ENCODE assay signal across 11 mouse cellular contexts in genomic region chr3:31097102-31097720, GRCm38 (mm10). TPM values are rescaled to one million over a fixed set of nuclear protein-coding genes. Genes with fewer than 3 reads are reported as not detected.
DNase-seq lines count a peak whose midpoint lies in the region; ATAC-seq and TF ChIP-seq lines count a peak whose summit lies in the region.
"Had no signal": no experiment of that assay in that cellular context is flagged by ENCODE, and none has a peak within 500 bp of the region (broad histone marks: within the 10 kb centered on the region; RNA-seq: fewer than 3 reads in every experiment).

No protein-coding gene starts in this region.

- H3K9me3 ChIP-seq in intestine, embryonic 14.5 days (ENCODE audit: control insufficient read depth, low read length) = no peaks in the 10 kb centered on the region
- H3K9me3 ChIP-seq in intestine, embryonic 16.5 days (ENCODE audit: control insufficient read depth, low read length) = no peaks in the 10 kb centered on the region; the same call in 1 of the 2 replicates
- no peaks in the 10 kb centered on the region for H3K9me3 ChIP-seq in forebrain, postnatal 0 days (ENCODE audit: low read length)
- no peaks in the 10 kb centered on the region for H3K9me3 ChIP-seq in midbrain, embryonic 14.5 days (ENCODE audit: control insufficient read depth, low read length)

- WGBS in intestine, embryonic 14.5 days = 81% methylated on average over 13 of the region's 13 CpGs
- WGBS in intestine, embryonic 16.5 days = 80% methylated on average over 13 of the region's 13 CpGs
- WGBS in forebrain, postnatal 0 days = 84% methylated on average over 13 of the region's 13 CpGs
- 80% methylated on average over 13 of the region's 13 CpGs for WGBS in midbrain, embryonic 14.5 days
- WGBS in thymus, adult 2 months = 97% methylated on average over 13 of the region's 13 CpGs

- no peak overlapping the region for H3K9ac ChIP-seq in intestine, embryonic 14.5 days (ENCODE audit: low read length)
- H3K9ac ChIP-seq in intestine, embryonic 16.5 days (ENCODE audit: low read depth, low read length) = no peak overlapping the region
- no peak overlapping the region for H3K9ac ChIP-seq in forebrain, postnatal 0 days
- no peak overlapping the region for H3K9ac ChIP-seq in midbrain, embryonic 14.5 days (replicated peaks; ENCODE audit: low read length)

- DNase-seq in intestine, embryonic 14.5 days (ENCODE audit: low spot score) = no peak
- peak; percentile 61 for DNase-seq in NIH3T3 (ENCODE audit: low read depth)
- DNase-seq in forebrain, postnatal 0 days = no peak
- no peak for DNase-seq in midbrain, embryonic 14.5 days
- no peak for DNase-seq in adrenal gland, adult 8-10 months
- DNase-seq in spleen, postnatal 36 days (ENCODE audit: low spot score in 2 of 2) = no peak
- no peak for DNase-seq in thymus, adult 2 months
- DNase-seq: kidney, adult 18-20 months; left cerebral cortex, postnatal 4 days had no signal

- no peak overlapping the region for H3K27ac ChIP-seq in intestine, embryonic 14.5 days (ENCODE audit: low read depth)
- no peak overlapping the region for H3K27ac ChIP-seq in intestine, embryonic 16.5 days (ENCODE audit: low read length)
- no peak overlapping the region for H3K27ac ChIP-seq in forebrain, postnatal 0 days (ENCODE audit: low read depth, low read length)
- H3K27ac ChIP-seq in midbrain, embryonic 14.5 days (replicated peaks; ENCODE audit: low read depth, low read length) = no peak overlapping the region
- H3K27ac ChIP-seq in thymus, adult 2 months (ENCODE audit: control insufficient read depth, insufficient read depth, low read length) = no peak overlapping the region

- peaks cover 11% of the 10 kb centered on the region for H3K36me3 ChIP-seq in intestine, embryonic 14.5 days (ENCODE audit: control insufficient read depth, insufficient read depth, low read length)
- H3K36me3 ChIP-seq in intestine, embryonic 16.5 days (ENCODE audit: control insufficient read depth, insufficient read depth, low read length) = no peaks in the 10 kb centered on the region
- H3K36me3 ChIP-seq in forebrain, postnatal 0 days (ENCODE audit: insufficient read depth) = peaks cover 4% of the 10 kb centered on the region; the same call in 1 of the 2 replicates
- H3K36me3 ChIP-seq in midbrain, embryonic 14.5 days (ENCODE audit: control insufficient read depth, insufficient read depth, low read length) = 0 out of 2 replicates have a peak, but pooled peaks cover 8% of the 10 kb centered on the region
- H3K36me3 ChIP-seq in thymus, adult 2 months (ENCODE audit: control insufficient read depth, insufficient read depth, low read length) = no peaks in the 10 kb centered on the region

- ATAC-seq in intestine, embryonic 14.5 days (replicated peaks; ENCODE audit: low FRiP score, low TSS enrichment, low read depth) = no peak
- no peak for ATAC-seq in intestine, embryonic 16.5 days
- no peak for ATAC-seq in forebrain, postnatal 0 days
- ATAC-seq in midbrain, embryonic 14.5 days (ENCODE audit: low FRiP score, low TSS enrichment) = no peak
- ATAC-seq: Patski had no signal

- no peak overlapping the region for H3K4me3 ChIP-seq in intestine, embryonic 14.5 days (ENCODE audit: low read depth, low read length)
- H3K4me3 ChIP-seq in intestine, embryonic 16.5 days (ENCODE audit: low read length) = no peak overlapping the region
- no peak overlapping the region; the same call in 1 of the 2 replicates for H3K4me3 ChIP-seq in forebrain, postnatal 0 days (ENCODE audit: low read depth, low read length)
- H3K4me3 ChIP-seq in midbrain, embryonic 14.5 days (replicated peaks; ENCODE audit: low read depth, low read length) = no peak overlapping the region
- H3K4me3 ChIP-seq in thymus, adult 2 months (ENCODE audit: control insufficient read depth, insufficient read depth, low read length) = no peak overlapping the region

- H3K4me2 ChIP-seq in intestine, embryonic 14.5 days (ENCODE audit: low read length) = peak overlapping the region; percentile 2; the same call in 1 of the 2 replicates
- H3K4me2 ChIP-seq in intestine, embryonic 16.5 days (ENCODE audit: low read depth, low read length) = no peak overlapping the region
- peak overlapping the region; percentile 13; the same call in 1 of the 2 replicates for H3K4me2 ChIP-seq in forebrain, postnatal 0 days (ENCODE audit: low read depth)
- H3K4me2 ChIP-seq in midbrain, embryonic 14.5 days (ENCODE audit: low read length) = peak overlapping the region; percentile 86

- peaks cover 36% of the 10 kb centered on the region for H3K4me1 ChIP-seq in intestine, embryonic 14.5 days (replicated peaks; ENCODE audit: control insufficient read depth, insufficient read depth, low read length)
- H3K4me1 ChIP-seq in intestine, embryonic 16.5 days (ENCODE audit: control insufficient read depth, insufficient read depth, low read length) = peaks cover 27% of the 10 kb centered on the region
- peaks cover 28% of the 10 kb centered on the region; the same call in 1 of the 2 replicates for H3K4me1 ChIP-seq in forebrain, postnatal 0 days (ENCODE audit: insufficient read depth)
- H3K4me1 ChIP-seq in midbrain, embryonic 14.5 days (ENCODE audit: control insufficient read depth, insufficient read depth, low read length) = peaks cover 45% of the 10 kb centered on the region
- peaks cover 13% of the 10 kb centered on the region for H3K4me1 ChIP-seq in thymus, adult 2 months (replicated peaks; ENCODE audit: control insufficient read depth, insufficient read depth, low read length)

- TF ChIP-seq POLR2A in thymus, adult 2 months (IDR thresholded peaks at IDR 0.05; ENCODE audit: control insufficient read depth, extremely low read depth, insufficient read depth, low read length, poor library complexity) = no peak

- H3K27me3 ChIP-seq in intestine, embryonic 14.5 days (replicated peaks; ENCODE audit: control insufficient read depth, insufficient read depth, low read length) = no peaks in the 10 kb centered on the region
- no peaks in the 10 kb centered on the region for H3K27me3 ChIP-seq in intestine, embryonic 16.5 days (replicated peaks; ENCODE audit: control insufficient read depth, insufficient read depth, low read length)
- no peaks in the 10 kb centered on the region for H3K27me3 ChIP-seq in forebrain, postnatal 0 days (ENCODE audit: insufficient read depth, low read length)
- no peaks in the 10 kb centered on the region for H3K27me3 ChIP-seq in midbrain, embryonic 14.5 days (ENCODE audit: control insufficient read depth, insufficient read depth, low read length)
- no peaks in the 10 kb centered on the region for H3K27me3 ChIP-seq in thymus, adult 2 months (ENCODE audit: control insufficient read depth, insufficient read depth, low read length)
- H3K27me3 ChIP-seq: Patski had no signal

- no peak for TF ChIP-seq CTCF in forebrain, postnatal 0 days (IDR thresholded peaks at IDR 0.05; ENCODE audit: low read depth)
- no peak for TF ChIP-seq CTCF in thymus, adult 2 months (IDR thresholded peaks at IDR 0.05; ENCODE audit: borderline replicate concordance, control insufficient read depth, extremely low read depth, insufficient read depth, low read length, poor library complexity)

RNA-seq across cellular contexts. Expression of gene Skil, which starts 2.4 kb away (rescaled TPM):
- 23.6 and 25.0 TPM in 2 replicates for polyA plus RNA-seq in intestine, embryonic 14.5 days (2014; fragmentation: Nextera tagmentation; extraction: Ambion mirVana)
- polyA plus RNA-seq in intestine, embryonic 16.5 days (2015; fragmentation: Nextera tagmentation; extraction: Ambion mirVana) = 14.2 and 15.9 TPM in 2 replicates
- 46.2 and 51.3 TPM in 2 replicates for total RNA-seq in forebrain, postnatal 0 days (2014; rRNA removed)
- 17.2 and 22.7 TPM in 2 replicates for polyA plus RNA-seq in forebrain, postnatal 0 days (2015; fragmentation: Nextera tagmentation; extraction: Ambion mirVana)
- polyA plus RNA-seq in midbrain, embryonic 14.5 days (2014; fragmentation: Nextera tagmentation; extraction: Ambion mirVana) = 35.0 and 42.4 TPM in 2 replicates
- 10 to 100 TPM; 29.2 to 39.4 (median 34.0) TPM for total RNA-seq in adrenal gland, adult 8-10 months (2022)
- 12.4 and 13.1 TPM in 2 replicates for polyA plus RNA-seq in thymus, adult 2 months (2012; rRNA removed)

RNA-seq across cellular contexts. Expression of gene Cldn11, which starts 52.5 kb away (rescaled TPM):
- 6.1 and 10.0 TPM in 2 replicates for polyA plus RNA-seq in intestine, embryonic 14.5 days (2014; fragmentation: Nextera tagmentation; extraction: Ambion mirVana)
- polyA plus RNA-seq in intestine, embryonic 16.5 days (2015; fragmentation: Nextera tagmentation; extraction: Ambion mirVana) = 4.4 and 5.2 TPM in 2 replicates
- 29.0 and 51.6 TPM in 2 replicates for total RNA-seq in forebrain, postnatal 0 days (2014; rRNA removed)
- 44.2 and 60.9 TPM in 2 replicates for polyA plus RNA-seq in forebrain, postnatal 0 days (2015; fragmentation: Nextera tagmentation; extraction: Ambion mirVana)
- polyA plus RNA-seq in midbrain, embryonic 14.5 days (2014; fragmentation: Nextera tagmentation; extraction: Ambion mirVana) = 0.86 and 37.3 TPM in 2 replicates
- 10 to 100 TPM; 10.9 to 32.1 (median 18.4) TPM for total RNA-seq in adrenal gland, adult 8-10 months (2022)
- 1.5 TPM in 2 replicates for polyA plus RNA-seq in thymus, adult 2 months (2012; rRNA removed)
- polyA plus RNA-seq: Patski had no signal
